Mouse (Mus musculus): ENCODE measurements around the gene Atp2b2. TPM values are rescaled to one million over a fixed set of nuclear protein-coding genes. Genes with fewer than 3 reads are reported as not detected.

Atp2b2 gene
- polyA plus RNA-seq, 1 experiment from 2014 or later, result 0.06 TPM

DNA sequence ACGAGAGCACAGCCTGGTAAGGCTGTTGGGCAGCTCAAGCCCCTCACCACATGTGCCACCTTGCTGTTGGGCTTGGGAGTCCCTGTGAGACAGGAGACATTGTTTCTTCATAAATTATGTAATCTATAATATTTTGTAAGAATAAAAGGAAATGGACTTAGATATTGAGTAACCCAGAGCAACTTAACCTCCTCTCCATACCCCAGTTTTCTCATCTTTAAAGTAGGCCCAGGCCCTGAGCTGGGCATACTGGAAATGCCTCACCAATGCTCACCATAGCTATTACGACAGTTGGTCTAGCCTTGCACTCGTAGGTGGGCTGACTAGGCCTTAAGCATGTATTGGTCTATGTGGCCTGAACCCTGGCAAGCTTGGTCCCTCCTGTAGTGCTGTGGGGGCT lies 225.7 kb downstream of the Atp2b2 start:
- no peaks in the 10 kb centered on the region for H3K36me3 ChIP-seq
- DNase-seq (ENCODE audit: low spot score), result no peak
- no peak overlapping the region for H3K4me3 ChIP-seq
- no peaks in the 10 kb centered on the region for H3K9me3 ChIP-seq
- peaks cover 60% of the 10 kb centered on the region for H3K27me3 ChIP-seq (ENCODE audit: insufficient read depth, poor library complexity, severe bottlenecking)
- WGBS, result 86% methylated on average over 3 of the region's 3 CpGs
- 0 out of 2 replicates have a peak, but pooled peaks cover 2% of the 10 kb centered on the region for H3K4me1 ChIP-seq
- no peak overlapping the region for H3K27ac ChIP-seq

DNA sequence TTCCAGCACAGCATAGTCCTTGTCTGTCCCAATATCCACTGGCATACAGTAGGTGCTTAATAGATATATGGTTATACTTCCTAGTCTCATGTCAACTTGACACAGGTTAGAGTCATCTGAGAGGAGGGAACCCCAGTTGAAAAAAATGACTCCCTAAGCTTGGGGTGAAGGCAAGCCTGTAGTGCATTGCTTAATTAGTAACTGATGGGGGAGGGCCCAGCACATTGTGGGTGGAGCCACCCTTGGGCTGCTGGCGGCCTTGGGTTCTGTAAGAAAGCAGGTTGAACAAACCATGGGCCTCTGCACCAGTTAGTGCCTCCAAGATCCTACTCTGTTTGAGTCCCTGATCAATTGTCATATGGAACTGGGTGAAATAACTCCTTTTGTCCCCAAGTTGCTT lies 231.0 kb downstream of the Atp2b2 start:
- peaks cover 44% of the 10 kb centered on the region for H3K27me3 ChIP-seq (ENCODE audit: insufficient read depth, poor library complexity, severe bottlenecking)
- no peak for DNase-seq (ENCODE audit: low spot score)
- H3K36me3 ChIP-seq, result no peaks in the 10 kb centered on the region
- H3K9me3 ChIP-seq, result no peaks in the 10 kb centered on the region
- H3K4me1 ChIP-seq, result no peaks in the 10 kb centered on the region
- H3K27ac ChIP-seq, result no peak overlapping the region
- WGBS, result 63% methylated on average over 1 of the region's 1 CpGs
- no peak overlapping the region for H3K4me3 ChIP-seq

DNA sequence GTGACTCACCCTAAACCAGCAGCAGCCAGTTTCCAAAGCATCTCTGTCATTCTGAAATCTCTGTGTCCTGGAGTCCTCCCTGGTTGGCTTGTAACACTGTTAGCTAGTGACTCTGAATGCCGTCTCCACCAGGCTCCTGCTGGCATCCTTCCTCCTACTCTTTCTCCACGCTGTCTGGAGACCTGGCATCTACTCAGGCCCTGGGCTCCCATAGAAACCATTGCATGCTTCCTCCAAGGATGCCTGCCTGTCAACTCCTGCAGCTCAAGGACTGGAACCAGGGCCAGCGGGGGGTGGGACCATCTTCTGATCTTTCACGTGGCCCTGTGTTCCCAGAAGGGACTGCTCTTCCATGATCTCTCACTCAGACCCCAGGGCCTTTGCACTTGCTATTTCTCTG lies 231.7 kb downstream of the Atp2b2 start:
- 68% methylated on average over 4 of the region's 4 CpGs for WGBS
- Histone ChIP-seq H3K36me3 (no peaks in the 10 kb centered on the region), H3K4me3 (no peak overlapping the region), H3K9me3 (no peaks in the 10 kb centered on the region), H3K4me1 (no peaks in the 10 kb centered on the region), H3K27me3 (ENCODE audit: insufficient read depth, poor library complexity, severe bottlenecking) (peaks cover 46% of the 10 kb centered on the region), H3K27ac (no peak overlapping the region)
- DNase-seq (ENCODE audit: low spot score), result no peak

DNA sequence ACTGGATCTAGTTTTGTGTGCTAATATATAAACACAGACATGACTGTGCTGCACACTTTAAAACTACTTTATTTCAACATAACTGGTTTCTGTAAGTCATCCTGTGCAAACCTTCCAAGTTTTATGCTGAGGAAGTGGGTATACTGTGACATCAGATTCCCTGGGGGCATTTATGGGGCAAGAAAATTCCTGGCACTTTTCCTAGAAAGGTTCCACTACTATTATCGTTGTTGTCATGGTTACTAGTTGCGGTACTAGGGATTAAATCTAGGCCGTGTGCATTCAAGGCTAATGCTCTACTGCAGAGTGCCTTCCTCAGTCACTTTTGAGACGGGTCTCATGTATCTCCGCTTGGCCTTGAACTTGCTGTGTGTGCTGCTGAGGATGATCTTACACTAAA lies 236.2 kb downstream of the Atp2b2 start:
- no peak for DNase-seq (ENCODE audit: low spot score)
- no peaks in the 10 kb centered on the region for H3K36me3 ChIP-seq
- H3K27me3 ChIP-seq (ENCODE audit: insufficient read depth, poor library complexity, severe bottlenecking), result peaks cover 34% of the 10 kb centered on the region; the same call in 1 of the 2 replicates
- peaks cover 4% of the 10 kb centered on the region for H3K4me1 ChIP-seq
- 85% methylated on average over 5 of the region's 5 CpGs for WGBS
- no peak overlapping the region for H3K27ac ChIP-seq
- H3K4me3 ChIP-seq, result no peak overlapping the region
- H3K9me3 ChIP-seq, result peaks cover 6% of the 10 kb centered on the region; the same call in 1 of the 2 replicates

DNA sequence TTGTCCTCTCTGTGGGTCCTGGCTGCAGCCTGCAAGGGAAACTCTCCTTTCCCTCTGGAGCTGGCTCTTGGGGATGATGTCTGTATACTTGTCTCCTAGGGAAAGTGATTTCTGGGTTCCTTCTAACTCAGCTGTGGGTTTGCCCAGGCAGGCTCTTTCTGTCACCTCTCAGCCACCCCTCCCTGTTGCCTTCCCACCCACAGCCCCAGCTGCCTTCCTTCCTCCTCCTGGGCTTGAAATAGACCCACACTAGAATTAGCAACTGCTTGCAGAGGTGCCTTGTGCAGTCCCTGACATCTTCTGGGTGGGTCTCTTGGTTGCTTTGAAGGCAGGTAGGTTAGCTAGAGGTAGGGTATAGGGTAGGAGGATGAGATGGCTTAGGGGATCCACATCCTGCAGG lies 241.2 kb downstream of the Atp2b2 start:
- H3K36me3 ChIP-seq, result no peaks in the 10 kb centered on the region
- H3K27me3 ChIP-seq (ENCODE audit: insufficient read depth, poor library complexity, severe bottlenecking), result peaks cover 7% of the 10 kb centered on the region; the same call in 1 of the 2 replicates
- no peak overlapping the region for H3K4me3 ChIP-seq
- H3K9me3 ChIP-seq, result peaks cover 6% of the 10 kb centered on the region; the same call in 1 of the 2 replicates
- H3K27ac ChIP-seq, result 0 out of 2 replicates have a peak overlapping the region, but pooled peaks have one; percentile 38
- H3K4me1 ChIP-seq, result peaks cover 35% of the 10 kb centered on the region
- no peak for DNase-seq (ENCODE audit: low spot score)

DNA sequence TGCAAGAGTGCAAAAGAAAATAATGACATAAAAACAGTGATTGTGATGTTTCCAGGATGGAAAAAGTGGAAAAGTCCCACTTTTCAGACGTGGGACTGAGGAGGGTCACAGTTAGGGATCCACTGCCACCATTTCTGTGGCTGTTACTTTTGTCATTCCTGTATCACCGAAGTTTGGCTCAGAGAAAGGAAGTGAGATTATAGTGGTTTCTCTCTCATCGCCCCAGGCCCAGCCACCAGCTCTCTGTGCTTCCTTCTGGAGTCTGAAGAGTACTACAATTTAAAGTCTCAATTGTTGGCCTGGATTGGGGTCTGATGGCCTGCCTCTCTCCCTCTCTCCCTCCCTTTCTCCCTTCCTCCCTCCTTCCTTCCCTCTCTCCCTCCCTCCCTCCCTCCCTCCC lies 242.5 kb downstream of the Atp2b2 start:
- 67% methylated on average over 3 of the region's 3 CpGs for WGBS
- Histone ChIP-seq H3K4me3 (no peak overlapping the region), H3K36me3 (no peaks in the 10 kb centered on the region), H3K4me1 (peaks cover 48% of the 10 kb centered on the region), H3K9me3 (peaks cover under 1% of the 10 kb centered on the region; the same call in 1 of the 2 replicates), H3K27me3 (ENCODE audit: insufficient read depth, poor library complexity, severe bottlenecking) (peaks cover 9% of the 10 kb centered on the region; the same call in 1 of the 2 replicates), H3K27ac (no peak overlapping the region)
- DNase-seq (ENCODE audit: low spot score), result no peak

DNA sequence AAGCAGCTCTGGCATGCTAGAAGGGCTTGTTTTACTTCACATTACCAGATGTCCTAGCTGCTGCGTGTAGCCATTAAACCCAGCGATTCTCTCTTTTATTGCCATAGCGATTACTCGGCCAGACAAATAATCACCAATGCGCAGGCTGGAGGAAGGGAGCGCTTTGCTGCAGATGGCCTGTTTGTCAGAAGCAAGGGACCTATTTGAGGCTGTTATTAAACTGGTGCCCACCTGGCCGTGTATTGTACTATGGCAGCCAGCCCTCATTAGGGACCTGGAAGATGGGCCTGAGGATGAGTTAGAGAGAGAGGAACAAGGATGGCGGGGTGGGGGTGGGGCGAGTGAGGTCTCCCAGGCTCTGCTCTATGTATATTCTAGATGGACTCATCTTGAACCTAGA lies 243.1 kb downstream of the Atp2b2 start:
- no peak for DNase-seq (ENCODE audit: low spot score)
- Histone ChIP-seq H3K27ac (0 out of 2 replicates have a peak overlapping the region, but pooled peaks have one; percentile 19), H3K4me1 (peaks cover 53% of the 10 kb centered on the region), H3K4me3 (no peak overlapping the region), H3K9me3 (no peaks in the 10 kb centered on the region), H3K36me3 (no peaks in the 10 kb centered on the region), H3K27me3 (ENCODE audit: insufficient read depth, poor library complexity, severe bottlenecking) (peaks cover 9% of the 10 kb centered on the region; the same call in 1 of the 2 replicates)
- WGBS, result 83% methylated on average over 9 of the region's 9 CpGs

DNA sequence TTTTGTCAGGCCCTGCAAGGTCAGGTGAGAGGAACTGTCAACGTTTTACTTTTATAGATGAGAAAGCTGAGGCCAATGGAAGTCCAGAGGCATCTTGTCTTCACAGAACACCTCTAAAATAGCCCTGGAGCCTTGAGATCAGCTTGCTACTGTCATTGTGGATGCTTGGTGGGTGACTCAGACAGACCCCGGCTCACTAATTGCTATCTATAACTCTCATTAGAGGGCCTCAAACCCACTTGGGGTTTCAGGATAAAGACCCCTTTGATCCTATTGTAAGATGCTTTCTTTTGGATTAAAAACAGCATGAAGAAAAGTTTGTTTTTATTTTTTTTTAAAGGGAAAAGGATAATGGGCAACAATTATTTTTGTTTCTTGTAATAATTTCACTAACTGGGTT lies 243.5 kb downstream of the Atp2b2 start:
- H3K27ac ChIP-seq, result peak overlapping the region; percentile 32; the same call in 1 of the 2 replicates
- no peaks in the 10 kb centered on the region for H3K36me3 ChIP-seq
- WGBS, result 27% methylated on average over 2 of the region's 2 CpGs
- no peaks in the 10 kb centered on the region for H3K9me3 ChIP-seq
- H3K4me1 ChIP-seq, result peaks cover 54% of the 10 kb centered on the region
- DNase-seq (ENCODE audit: low spot score), result no peak
- peaks cover 9% of the 10 kb centered on the region; the same call in 1 of the 2 replicates for H3K27me3 ChIP-seq (ENCODE audit: insufficient read depth, poor library complexity, severe bottlenecking)
- no peak overlapping the region for H3K4me3 ChIP-seq

DNA sequence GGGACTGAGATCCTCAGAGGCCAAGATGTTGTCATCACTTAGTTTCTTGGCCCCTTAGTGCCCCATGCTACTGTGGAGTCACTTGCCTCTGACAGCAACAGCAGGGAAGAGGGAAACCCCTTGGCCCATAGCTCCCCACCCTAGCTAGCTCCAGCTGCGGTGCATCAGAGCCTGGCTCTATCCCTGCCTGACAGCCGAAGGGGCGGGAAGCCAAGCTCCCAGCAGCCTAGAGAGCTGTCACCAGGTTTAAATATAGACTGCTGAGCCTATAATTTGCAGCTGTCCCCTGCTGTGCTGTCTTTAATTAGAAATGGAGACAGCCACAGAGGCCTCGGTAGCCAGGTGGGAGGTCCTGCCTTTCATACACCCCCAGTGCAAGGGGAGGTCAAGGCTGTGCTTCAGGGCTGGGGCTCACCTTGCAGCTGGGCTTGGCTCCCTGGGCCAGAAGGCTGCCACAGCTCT lies 247.1 kb downstream of the Atp2b2 start:
- Histone ChIP-seq H3K4me1 (peaks cover 46% of the 10 kb centered on the region), H3K4me3 (peak overlapping the region; percentile 12; the same call in 1 of the 2 replicates), H3K27me3 (ENCODE audit: insufficient read depth, poor library complexity, severe bottlenecking) (peaks cover 8% of the 10 kb centered on the region; the same call in 1 of the 2 replicates), H3K36me3 (no peaks in the 10 kb centered on the region), H3K27ac (peak overlapping the region; percentile 81), H3K9me3 (no peaks in the 10 kb centered on the region)
- peak; percentile 91 for DNase-seq (ENCODE audit: low spot score)
- 6% methylated on average over 4 of the region's 4 CpGs for WGBS

DNA sequence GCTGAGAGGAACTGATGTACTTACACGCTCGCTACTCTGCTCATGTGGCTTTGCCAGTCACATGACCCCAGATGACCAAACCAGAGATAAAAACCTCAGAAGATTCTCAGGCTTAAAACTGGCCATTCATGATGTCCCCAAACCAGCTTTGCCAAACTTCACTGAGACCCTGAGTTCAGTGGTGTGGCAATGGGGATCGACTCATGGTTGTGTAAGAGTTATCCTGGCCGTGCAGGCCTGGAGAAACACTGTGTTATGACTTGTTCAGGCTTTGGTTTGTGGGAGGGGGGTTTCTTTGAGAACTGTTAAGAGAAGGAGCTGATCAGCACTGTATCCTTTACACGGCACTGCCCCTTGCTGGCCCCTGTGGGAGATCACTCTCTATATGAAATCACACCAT lies 250.0 kb downstream of the Atp2b2 start:
- Histone ChIP-seq H3K27ac (no peak overlapping the region), H3K9me3 (no peaks in the 10 kb centered on the region), H3K4me3 (no peak overlapping the region), H3K4me1 (peaks cover 38% of the 10 kb centered on the region), H3K27me3 (ENCODE audit: insufficient read depth, poor library complexity, severe bottlenecking) (peaks cover 15% of the 10 kb centered on the region; the same call in 1 of the 2 replicates), H3K36me3 (no peaks in the 10 kb centered on the region)
- DNase-seq (ENCODE audit: low spot score), result no peak
- WGBS, result 77% methylated on average over 5 of the region's 5 CpGs

DNA sequence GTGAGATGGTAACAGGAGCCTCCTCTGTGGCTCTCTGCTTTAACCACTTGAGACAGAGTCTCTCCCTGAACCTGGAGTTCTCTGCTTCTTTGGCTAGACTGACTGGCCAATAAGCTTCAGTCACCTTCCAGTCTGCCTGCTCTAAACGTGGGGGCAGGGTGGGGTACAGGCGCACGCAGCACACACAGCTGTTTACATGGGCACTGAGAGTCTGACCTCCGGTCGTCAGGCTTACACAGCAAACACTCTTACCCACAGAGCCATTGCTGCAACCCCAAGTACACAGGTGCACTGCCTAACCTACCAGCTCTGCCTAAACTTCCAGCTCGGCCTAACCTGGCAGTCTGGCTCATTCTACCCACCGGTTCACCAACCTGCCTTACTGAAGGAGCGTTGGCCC lies 251.4 kb downstream of the Atp2b2 start:
- peaks cover 11% of the 10 kb centered on the region; the same call in 1 of the 2 replicates for H3K27me3 ChIP-seq (ENCODE audit: insufficient read depth, poor library complexity, severe bottlenecking)
- H3K4me3 ChIP-seq, result no peak overlapping the region
- no peaks in the 10 kb centered on the region for H3K9me3 ChIP-seq
- no peaks in the 10 kb centered on the region for H3K36me3 ChIP-seq
- 71% methylated on average over 8 of the region's 8 CpGs for WGBS
- peaks cover 30% of the 10 kb centered on the region for H3K4me1 ChIP-seq
- H3K27ac ChIP-seq, result no peak overlapping the region
- no peak for DNase-seq (ENCODE audit: low spot score)

DNA sequence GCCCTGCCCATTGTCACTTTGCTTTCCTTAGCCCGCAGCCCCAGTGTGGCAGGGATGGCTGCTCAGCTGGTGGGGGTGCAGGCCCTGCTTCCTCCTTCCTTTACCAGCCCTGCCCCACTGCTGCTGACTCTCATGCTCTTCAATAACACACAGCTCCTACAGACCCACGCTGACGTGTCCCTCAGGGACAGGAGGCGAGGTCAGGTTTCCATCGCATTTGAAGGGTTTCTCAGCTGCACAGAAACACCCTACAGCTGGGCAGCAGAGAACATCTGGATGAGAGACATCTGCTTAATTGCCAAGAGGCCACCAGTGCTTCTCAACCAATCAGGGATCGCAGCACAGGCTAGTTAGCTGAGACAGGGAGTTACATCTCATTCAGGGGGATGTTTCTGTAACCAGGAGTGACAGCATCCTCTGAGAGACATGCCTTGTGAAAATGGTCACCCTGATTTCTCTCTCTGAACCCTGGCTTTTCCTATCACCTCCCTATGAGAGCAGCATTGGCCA lies 254.9 kb downstream of the Atp2b2 start:
- Histone ChIP-seq H3K36me3 (no peaks in the 10 kb centered on the region), H3K4me3 (no peak overlapping the region), H3K27me3 (ENCODE audit: insufficient read depth, poor library complexity, severe bottlenecking) (peaks cover 11% of the 10 kb centered on the region; the same call in 1 of the 2 replicates), H3K4me1 (peaks cover 12% of the 10 kb centered on the region), H3K9me3 (no peaks in the 10 kb centered on the region), H3K27ac (no peak overlapping the region)
- 47% methylated on average over 6 of the region's 6 CpGs for WGBS
- no peak for DNase-seq (ENCODE audit: low spot score)

DNA sequence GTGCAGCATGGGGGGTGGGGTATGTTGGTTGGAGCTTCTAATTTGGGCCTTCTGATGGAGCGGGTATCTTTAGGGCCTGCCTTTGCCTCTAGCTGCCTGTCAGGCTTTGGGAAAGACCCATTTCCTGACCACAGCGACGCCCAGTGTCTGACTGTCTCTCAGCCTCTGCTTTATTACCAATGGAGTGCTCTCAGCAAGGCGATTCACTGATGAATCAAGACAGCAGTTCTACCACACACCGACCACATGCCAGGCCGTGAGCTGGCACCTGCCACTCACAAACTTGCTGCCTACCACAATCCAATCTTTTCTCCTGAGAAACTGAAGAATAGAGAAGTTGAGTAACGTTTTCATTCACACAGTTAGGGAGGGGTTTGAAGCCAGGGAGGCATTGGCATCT lies 256.8 kb downstream of the Atp2b2 start:
- Histone ChIP-seq H3K27ac (no peak overlapping the region), H3K36me3 (no peaks in the 10 kb centered on the region), H3K4me1 (peaks cover 12% of the 10 kb centered on the region), H3K9me3 (no peaks in the 10 kb centered on the region), H3K4me3 (no peak overlapping the region), H3K27me3 (ENCODE audit: insufficient read depth, poor library complexity, severe bottlenecking) (peaks cover 7% of the 10 kb centered on the region; the same call in 1 of the 2 replicates)
- WGBS, result 78% methylated on average over 7 of the region's 7 CpGs
- DNase-seq (ENCODE audit: low spot score), result no peak

All from heart, embryonic 10.5 days (tissue).